Mouse (Mus musculus) left cerebral cortex, adult 9 months (tissue): Measurements from ENCODE around the gene Anln.
"Not testable (repeated sequence)": the region's sequence is repeated elsewhere in the genome, so short reads cannot be mapped to it uniquely, and the experiment has no call there.

Experiments
- DNase-seq, 2 experiments: peaks; one replicate each; pipeline ENCODE4 v3.0.0; 2022; ENCODE audit warnings: low spot score in 2 of 2

Anln gene

DNA sequence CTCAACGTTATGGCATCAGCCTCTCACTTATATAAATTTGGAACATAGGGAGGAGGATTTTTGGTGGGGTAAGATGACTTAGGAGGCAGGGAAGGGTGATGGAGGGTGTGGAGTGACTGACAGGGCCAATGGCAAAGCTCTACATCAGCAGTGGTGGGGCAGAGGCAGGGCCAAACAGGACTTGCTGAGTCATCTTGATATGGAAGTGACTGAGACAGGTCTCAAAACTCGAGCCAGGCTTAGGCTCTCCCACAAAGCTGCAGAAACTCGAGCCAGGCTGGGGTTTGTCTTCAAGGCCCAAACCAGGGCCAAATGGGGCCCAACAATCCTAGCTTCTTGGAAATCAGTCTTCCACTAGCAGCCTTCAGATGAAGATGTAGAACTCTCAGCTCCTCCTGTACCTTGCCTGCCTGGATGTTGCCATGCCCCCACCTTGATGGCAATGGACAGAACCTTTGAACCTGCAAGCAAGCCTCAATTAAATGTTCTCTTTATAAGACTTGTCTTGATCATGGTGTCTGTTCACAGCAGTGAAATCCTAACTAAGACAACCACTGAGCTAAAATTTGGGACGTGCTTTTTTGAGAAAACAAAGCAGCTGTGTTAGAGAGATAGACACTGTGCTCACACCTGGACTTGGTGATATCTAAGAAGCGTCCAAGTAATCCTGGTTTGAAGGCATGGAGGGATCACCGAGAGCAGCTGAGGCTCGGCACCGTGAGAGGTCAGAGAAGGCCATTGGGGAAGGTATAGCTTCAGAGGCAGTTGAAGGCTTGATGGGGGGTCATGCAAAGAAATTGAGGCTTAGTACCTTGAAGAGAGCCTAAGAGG lies 66.4 kb downstream of the Anln start:
- DNase-seq, result no peak

DNA sequence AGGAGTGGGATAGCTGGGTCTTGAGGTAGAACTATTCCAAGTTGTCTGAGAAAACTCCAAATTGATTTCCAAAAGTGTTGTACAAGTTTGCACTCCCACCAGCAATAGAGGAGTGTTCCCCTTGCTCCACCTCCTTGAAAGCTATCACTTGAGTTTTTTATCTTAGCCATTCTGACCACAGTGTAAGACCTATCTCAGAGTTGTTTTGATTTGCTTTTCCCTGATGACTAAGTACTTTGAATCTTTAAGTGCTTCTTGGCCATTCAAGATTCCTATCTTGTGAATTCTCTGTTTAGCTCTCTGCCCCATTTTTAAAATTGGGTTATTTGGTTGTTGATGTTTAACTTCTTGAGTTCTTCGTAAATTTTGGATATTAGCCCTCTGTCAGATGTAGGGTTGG lies 69.9 kb downstream of the Anln start:
- no peak for DNase-seq

DNA sequence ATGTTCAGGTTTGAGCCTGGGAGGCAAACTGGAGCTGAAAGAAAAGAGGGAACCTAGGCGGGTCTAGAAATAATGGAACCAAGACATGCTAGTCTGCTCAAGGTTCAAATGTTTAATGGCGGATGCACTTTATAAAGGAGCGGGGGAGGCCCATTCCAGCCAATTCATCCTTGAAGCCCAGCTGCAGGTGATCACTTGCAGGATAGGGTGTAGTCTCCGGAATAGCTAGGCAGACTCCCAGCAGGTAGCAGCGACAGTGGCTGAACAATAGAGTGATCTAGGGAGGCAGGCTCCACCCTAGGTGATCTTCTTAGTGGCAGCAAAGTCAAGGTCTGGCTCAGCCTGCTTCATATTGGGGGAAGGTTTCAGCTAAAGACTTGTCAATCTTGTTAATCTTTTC lies 72.9 kb downstream of the Anln start:
- DNase-seq, result not testable (repeated sequence)

- no peak for DNase-seq
These were observed 74.9 kb downstream of the Anln start for GRCm38 (mm10) chr9:22314066-22314465.

DNA sequence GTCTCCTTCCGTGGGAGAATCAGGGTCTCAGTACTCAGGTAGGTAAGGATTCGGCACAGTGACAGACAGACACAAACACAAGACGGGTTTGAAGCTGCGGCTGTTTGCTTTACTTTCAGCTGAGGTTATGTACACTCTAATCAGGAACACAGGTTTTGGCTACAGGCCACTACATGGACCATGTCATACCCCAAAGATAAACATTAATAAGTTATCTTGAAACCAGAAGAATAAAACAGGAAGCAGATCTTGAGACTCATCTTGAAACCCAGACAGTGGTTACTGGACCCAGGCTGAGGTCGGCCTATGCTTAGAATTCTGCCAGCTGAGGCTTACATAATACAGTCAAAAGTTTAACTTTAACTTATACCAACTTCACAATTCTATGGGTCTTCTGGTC lies 75.8 kb downstream of the Anln start:
- DNase-seq, result no peak

- DNase-seq, result no peak
These were observed 79.3 kb downstream of the Anln start for GRCm38 (mm10) chr9:22309651-22310050.

DNA sequence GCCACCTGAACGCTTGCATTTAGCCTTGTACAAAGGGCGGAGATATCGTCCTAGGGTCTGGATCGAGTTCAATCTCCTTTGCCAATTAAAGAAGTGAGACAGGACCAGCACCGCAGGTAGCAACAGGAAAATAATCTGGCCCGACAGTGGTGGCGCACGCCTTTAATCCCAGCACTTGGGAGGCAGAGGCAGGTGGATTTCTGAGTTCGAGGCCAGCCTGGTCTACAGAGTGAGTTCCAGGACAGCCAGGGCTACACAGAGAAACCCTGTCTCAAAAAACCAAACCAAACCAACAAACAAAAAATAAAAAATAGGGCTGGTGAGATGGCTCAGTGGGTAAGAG lies 81.1 kb downstream of the Anln start:
- not testable (repeated sequence) for DNase-seq

DNA sequence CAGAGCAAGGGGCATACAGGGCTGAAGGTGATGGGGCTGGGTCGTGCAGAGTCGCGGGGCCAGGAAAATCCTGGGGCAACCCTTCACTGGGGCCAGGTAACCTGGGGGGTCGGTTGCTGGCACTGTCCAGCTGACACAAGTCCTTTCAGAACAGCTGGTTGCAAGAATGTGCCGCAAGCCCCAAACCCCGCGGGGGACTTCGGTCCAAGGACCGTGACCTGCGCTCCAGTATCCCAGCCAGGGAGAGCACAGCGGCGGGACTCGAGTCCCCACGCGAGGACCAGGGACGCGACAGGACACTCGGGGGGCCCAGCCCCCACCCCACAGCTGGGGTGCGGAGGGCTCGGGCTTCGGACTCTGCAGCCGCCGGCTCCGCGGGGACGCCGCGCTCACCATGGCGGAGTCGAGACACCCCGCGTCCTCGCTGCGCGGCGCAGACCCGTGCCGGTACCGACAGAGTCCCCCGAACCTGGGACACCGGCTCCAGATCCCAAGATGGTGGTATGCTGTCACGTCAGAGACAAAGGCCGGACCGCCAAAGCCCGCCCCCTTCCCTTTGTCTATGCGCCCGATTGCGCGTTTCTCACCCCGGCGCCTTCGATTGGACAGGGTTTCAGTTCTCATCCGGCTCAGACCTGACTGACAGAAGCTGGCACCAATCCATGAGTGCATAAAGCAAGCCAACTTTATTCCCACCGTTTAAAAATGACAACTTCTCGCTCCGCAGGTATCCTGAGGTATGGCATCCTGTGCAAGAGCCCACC lies 81.7 kb downstream of the Anln start, which contains the start of gene Zfp810:
Gene Zfp810, minus strand, starts transcription at position 493 of the 764 bp plus-strand sequence.
- peak; percentile 91 to 96 for DNase-seq

DNA sequence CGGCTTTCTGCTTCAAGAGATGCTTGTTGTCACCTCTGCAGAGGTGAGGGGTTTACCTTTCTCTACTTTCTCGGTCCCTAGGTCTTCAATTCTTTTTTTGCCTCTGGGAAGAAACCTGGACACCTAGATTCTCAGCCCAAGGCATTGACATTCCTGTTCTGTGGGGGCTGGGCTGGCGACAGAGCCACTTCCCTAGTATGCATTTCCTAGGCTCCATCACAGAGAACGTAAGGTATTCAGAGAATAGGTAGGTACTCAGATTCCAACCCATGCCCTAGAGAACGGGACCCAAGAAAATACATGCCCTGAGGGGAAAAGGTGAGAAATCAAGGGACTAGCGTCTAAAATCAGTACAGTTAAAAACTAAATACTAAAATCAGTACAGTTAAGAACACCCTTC lies 82.3 kb downstream of the Anln start:
- DNase-seq, result no peak

- DNase-seq, result no peak
These were observed 86.8 kb downstream of the Anln start for GRCm38 (mm10) chr9:22302199-22302598.
